ENCODE assay signal across 8 mouse cellular contexts in the genomic region with DNA sequence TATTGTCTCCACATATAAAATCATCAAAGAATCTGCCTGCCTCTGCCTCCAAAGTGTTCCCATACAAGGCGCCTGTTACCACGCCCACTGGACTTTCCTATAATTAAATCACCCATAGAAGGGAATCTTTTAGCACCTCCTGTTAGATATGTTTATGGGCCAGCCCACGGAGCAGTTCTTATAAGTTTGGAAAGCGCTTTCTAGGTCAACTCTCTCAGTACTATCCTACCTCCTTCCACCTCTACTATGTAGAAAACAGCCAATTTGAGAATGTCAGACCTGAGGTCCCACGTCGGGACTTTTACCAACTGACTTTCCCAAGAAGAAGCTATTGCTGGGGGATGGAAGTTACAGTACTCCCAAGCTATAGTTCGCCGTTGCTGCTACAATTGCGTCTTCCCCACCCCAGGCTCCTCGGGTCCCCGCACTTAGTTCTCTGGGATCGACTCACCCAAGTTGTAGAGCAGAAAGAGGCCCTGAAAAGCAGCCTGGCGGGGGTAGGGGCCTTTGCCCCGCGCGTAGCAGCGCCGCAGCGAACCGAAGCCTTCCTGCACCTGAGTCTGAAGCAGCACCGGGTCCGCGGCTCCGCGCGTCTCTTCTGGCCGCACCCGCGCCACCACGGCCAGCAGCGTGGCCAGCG. TPM values are rescaled to one million over a fixed set of nuclear protein-coding genes. Genes with fewer than 3 reads are reported as not detected.
A peak's percentile ranks its signal among the peaks of the same experiment; 100 is the strongest.
DNase-seq lines count a peak whose midpoint lies in the region; ATAC-seq lines count a peak whose summit lies in the region.

No protein-coding gene starts in this region.

- no peak for ATAC-seq in lung, embryonic 15.5 days (ENCODE audit: borderline replicate concordance, extremely low read depth, low FRiP score, low TSS enrichment)
- ATAC-seq in hindbrain, embryonic 13.5 days (ENCODE audit: low FRiP score), result no peak
- ATAC-seq in midbrain, embryonic 15.5 days (replicated peaks), result no peak; the same call in 1 of the 2 replicates

- H3K36me3 ChIP-seq in lung, embryonic 15.5 days, result peaks cover 25% of the 10 kb centered on the region
- peaks cover 57% of the 10 kb centered on the region for H3K36me3 ChIP-seq in hindbrain, embryonic 13.5 days
- peaks cover 16% of the 10 kb centered on the region for H3K36me3 ChIP-seq in midbrain, embryonic 15.5 days (replicated peaks)

- no peaks in the 10 kb centered on the region for H3K27me3 ChIP-seq in lung, embryonic 15.5 days
- no peaks in the 10 kb centered on the region for H3K27me3 ChIP-seq in hindbrain, embryonic 13.5 days
- H3K27me3 ChIP-seq in midbrain, embryonic 15.5 days (replicated peaks), result no peaks in the 10 kb centered on the region

- H3K9me3 ChIP-seq in lung, embryonic 15.5 days, result no peaks in the 10 kb centered on the region
- no peaks in the 10 kb centered on the region for H3K9me3 ChIP-seq in hindbrain, embryonic 13.5 days
- no peaks in the 10 kb centered on the region for H3K9me3 ChIP-seq in midbrain, embryonic 15.5 days

- 3% methylated on average over 32 of the region's 32 CpGs for whole genome bisulfite sequencing in lung, embryonic 15.5 days
- 6% methylated on average over 32 of the region's 32 CpGs for WGBS in hindbrain, embryonic 13.5 days
- WGBS in midbrain, embryonic 15.5 days, result 7% methylated on average over 32 of the region's 32 CpGs

- peak overlapping the region; percentile 70 for H3K4me3 ChIP-seq in lung, embryonic 15.5 days
- H3K4me3 ChIP-seq in brown adipose tissue, adult 24 weeks (ENCODE audit: insufficient read depth, low read depth, low read length), result peak overlapping the region; percentile 84
- peak overlapping the region; percentile 89 for H3K4me3 ChIP-seq in hindbrain, embryonic 13.5 days
- peak overlapping the region; percentile 71 for H3K4me3 ChIP-seq in midbrain, embryonic 15.5 days

- peak overlapping the region; percentile 85 for H3K4me2 ChIP-seq in lung, embryonic 15.5 days
- peak overlapping the region; percentile 93 for H3K4me2 ChIP-seq in hindbrain, embryonic 13.5 days
- H3K4me2 ChIP-seq in midbrain, embryonic 15.5 days, result peak overlapping the region; percentile 94

- H3K9ac ChIP-seq in lung, embryonic 15.5 days, result peak overlapping the region; percentile 81
- H3K9ac ChIP-seq in hindbrain, embryonic 13.5 days, result peak overlapping the region; percentile 89
- peak overlapping the region; percentile 75 for H3K9ac ChIP-seq in midbrain, embryonic 15.5 days

- peak overlapping the region; percentile 99 for H3K27ac ChIP-seq in lung, embryonic 15.5 days
- no peak overlapping the region for H3K27ac ChIP-seq in brown adipose tissue, adult 24 weeks (replicated peaks; ENCODE audit: low read depth, low read length)
- peak overlapping the region; percentile 95 for H3K27ac ChIP-seq in hindbrain, embryonic 13.5 days
- peak overlapping the region; percentile 93 for H3K27ac ChIP-seq in midbrain, embryonic 15.5 days

- DNase-seq in lung, adult 18-20 months, result no peak
- DNase-seq in left cerebral cortex, adult 9 months (ENCODE audit: low spot score in 2 of 2), result no peak
- DNase-seq in urinary bladder, postnatal 36 days (ENCODE audit: low spot score in 2 of 2), result no peak
- DNase-seq in cerebellum, postnatal 14 days, result no peak

- peaks cover 22% of the 10 kb centered on the region for H3K4me1 ChIP-seq in lung, embryonic 15.5 days
- no peaks in the 10 kb centered on the region; the same call in 1 of the 2 replicates for H3K4me1 ChIP-seq in brown adipose tissue, adult 24 weeks (ENCODE audit: control insufficient read depth, insufficient read depth, insufficient read length, low read length)
- H3K4me1 ChIP-seq in hindbrain, embryonic 13.5 days (replicated peaks), result peaks cover 30% of the 10 kb centered on the region
- peaks cover 29% of the 10 kb centered on the region for H3K4me1 ChIP-seq in midbrain, embryonic 15.5 days

RNA-seq across cellular contexts. Expression of gene Sac3d1, which starts 1.0 kb away (rescaled TPM):
- 48.6 and 49.8 TPM in 2 replicates for polyA plus RNA-seq in lung, embryonic 15.5 days (2015; fragmentation: Nextera tagmentation; extraction: Ambion mirVana)
- polyA plus RNA-seq in brown adipose tissue, adult 24 weeks (2012; ENCODE audit: insufficient read depth, insufficient read length, missing spikeins), result 5.7 and 6.8 TPM in 2 replicates
- 43.0 and 43.6 TPM in 2 replicates for polyA plus RNA-seq in hindbrain, embryonic 13.5 days (2015; fragmentation: Nextera tagmentation; extraction: Ambion mirVana)
- polyA plus RNA-seq in midbrain, embryonic 15.5 days (2015; fragmentation: Nextera tagmentation; extraction: Ambion mirVana), result 48.3 and 51.2 TPM in 2 replicates

RNA-seq across cellular contexts. Expression of gene Snx15, which starts 10.6 kb away (rescaled TPM):
- 33.1 TPM in 2 replicates for polyA plus RNA-seq in lung, embryonic 15.5 days (2015; fragmentation: Nextera tagmentation; extraction: Ambion mirVana)
- polyA plus RNA-seq in brown adipose tissue, adult 24 weeks (2012; ENCODE audit: insufficient read depth, insufficient read length, missing spikeins), result 13.3 and 13.6 TPM in 2 replicates
- polyA plus RNA-seq in hindbrain, embryonic 13.5 days (2015; fragmentation: Nextera tagmentation; extraction: Ambion mirVana), result 55.7 and 58.3 TPM in 2 replicates
- 59.1 and 65.6 TPM in 2 replicates for polyA plus RNA-seq in midbrain, embryonic 15.5 days (2015; fragmentation: Nextera tagmentation; extraction: Ambion mirVana)

RNA-seq across cellular contexts. Expression of gene Naaladl1, which starts 11.9 kb away (rescaled TPM):
- 0.34 and 0.41 TPM in 2 replicates for polyA plus RNA-seq in lung, embryonic 15.5 days (2015; fragmentation: Nextera tagmentation; extraction: Ambion mirVana)
- not detected in 2 replicates for polyA plus RNA-seq in brown adipose tissue, adult 24 weeks (2012; ENCODE audit: insufficient read depth, insufficient read length, missing spikeins)
- polyA plus RNA-seq in hindbrain, embryonic 13.5 days (2015; fragmentation: Nextera tagmentation; extraction: Ambion mirVana), result 0.27 and 0.30 TPM in 2 replicates
- polyA plus RNA-seq in midbrain, embryonic 15.5 days (2015; fragmentation: Nextera tagmentation; extraction: Ambion mirVana), result 0.41 and 0.53 TPM in 2 replicates

RNA-seq across cellular contexts. Expression of gene AC131692.1, which starts 23.2 kb away (rescaled TPM):
- polyA plus RNA-seq in lung, embryonic 15.5 days (2015; fragmentation: Nextera tagmentation; extraction: Ambion mirVana), result 0.21 and 0.26 TPM in 2 replicates
- polyA plus RNA-seq in brown adipose tissue, adult 24 weeks (2012; ENCODE audit: insufficient read depth, insufficient read length, missing spikeins), result not detected in 2 replicates
- polyA plus RNA-seq in hindbrain, embryonic 13.5 days (2015; fragmentation: Nextera tagmentation; extraction: Ambion mirVana), result not detected in 2 replicates
- polyA plus RNA-seq in midbrain, embryonic 15.5 days (2015; fragmentation: Nextera tagmentation; extraction: Ambion mirVana), result not detected in 2 replicates

RNA-seq across cellular contexts. Expression of gene Batf2, which starts 23.3 kb away (rescaled TPM):
- polyA plus RNA-seq in lung, embryonic 15.5 days (2015; fragmentation: Nextera tagmentation; extraction: Ambion mirVana), result 0.42 and 0.56 TPM in 2 replicates
- polyA plus RNA-seq in brown adipose tissue, adult 24 weeks (2012; ENCODE audit: insufficient read depth, insufficient read length, missing spikeins), result 1.2 TPM in 1 of 2 replicates, not detected in the other
- not detected in 2 replicates for polyA plus RNA-seq in hindbrain, embryonic 13.5 days (2015; fragmentation: Nextera tagmentation; extraction: Ambion mirVana)
- polyA plus RNA-seq in midbrain, embryonic 15.5 days (2015; fragmentation: Nextera tagmentation; extraction: Ambion mirVana), result 0.20 TPM in 1 of 2 replicates, not detected in the other
